Mouse (Mus musculus) midbrain, embryonic 16.5 days (tissue): ENCODE measurements around the gene Wnt8b. TPM values are rescaled to one million over a fixed set of nuclear protein-coding genes. Genes with fewer than 3 reads are reported as not detected.
"Not testable (repeated sequence)": the region's sequence is repeated elsewhere in the genome, so short reads cannot be mapped to it uniquely, and the experiment has no call there.

Experiments used
- ATAC-seq: fragments of 200-750 bp; cut with Nextera tagmentation; 2 replicates; pipeline ENCODE4 v1.8.0; 2017; ENCODE audit warnings: moderate TSS enrichment
- H3K27ac ChIP-seq: fragments of 300-500 bp; sonication (generic); 2 replicates; pipeline ENCODE4 v1.5.1; 2014; ENCODE audit warnings: mild to moderate bottlenecking, low read length, mixed read lengths
- H3K27me3 ChIP-seq: fragments of 300-500 bp; sonication (generic); 2 replicates; pipeline ENCODE4 v1.6.1; 2014; ENCODE audit warnings: low read depth, low read length, mixed read lengths; ENCODE audit not compliant: control insufficient read depth, insufficient read depth
- H3K36me3 ChIP-seq: fragments of 300-500 bp; sonication (generic); 2 replicates; pipeline ENCODE4 v1.6.1; 2014; ENCODE audit warnings: mild to moderate bottlenecking, low read length, moderate library complexity, mixed read lengths; ENCODE audit not compliant: control insufficient read depth, insufficient read depth
- H3K4me1 ChIP-seq: fragments of 300-500 bp; sonication (generic); 2 replicates; pipeline ENCODE4 v1.6.1; 2014; ENCODE audit warnings: mild to moderate bottlenecking, low read length, mixed read lengths; ENCODE audit not compliant: control insufficient read depth, insufficient read depth
- H3K4me2 ChIP-seq: fragments of 300-500 bp; sonication (generic); 2 replicates; pipeline ENCODE4 v1.6.1; 2014; ENCODE audit warnings: mild to moderate bottlenecking, low read length, mixed read lengths
- H3K4me3 ChIP-seq: fragments of 300-500 bp; sonication (generic); 2 replicates; pipeline ENCODE4 v1.5.1; 2014; ENCODE audit warnings: low read depth, mild to moderate bottlenecking, low read length, moderate library complexity, mixed read lengths
- H3K9ac ChIP-seq: fragments of 300-500 bp; sonication (generic); 2 replicates; pipeline ENCODE4 v1.6.1; 2014; ENCODE audit warnings: low read depth, low read length, mixed read lengths
- H3K9me3 ChIP-seq: fragments of 300-500 bp; sonication (generic); replicated peaks from 2 replicates; pipeline ENCODE4 v1.6.1; 2014; ENCODE audit warnings: mild to moderate bottlenecking, low read length, mixed read lengths; ENCODE audit not compliant: control insufficient read depth, poor library complexity, severe bottlenecking
- WGBS: fragments of 180-500 bp; shearing (Covaris S2); extraction: QIAGEN DNeasy Blood & Tissue Kit; methylation state at CpG from one replicate; pipeline ENCODE4 v1.1.7; 2014; 5-methylcytosine and 5-hydroxymethylcytosine counted together
- polyA plus RNA-seq: library from polyadenylated mRNA; unstranded; fragments of >200 nt; fragmentation: Nextera tagmentation; extraction: Ambion mirVana; gene quantifications from 2 replicates; pipeline ENCODE4 v1.2.1, GENCODE M21; 2015

The Wnt8b gene
- polyA plus RNA-seq, 1 experiment from 2014 or later, result 1.2 TPM

DNA sequence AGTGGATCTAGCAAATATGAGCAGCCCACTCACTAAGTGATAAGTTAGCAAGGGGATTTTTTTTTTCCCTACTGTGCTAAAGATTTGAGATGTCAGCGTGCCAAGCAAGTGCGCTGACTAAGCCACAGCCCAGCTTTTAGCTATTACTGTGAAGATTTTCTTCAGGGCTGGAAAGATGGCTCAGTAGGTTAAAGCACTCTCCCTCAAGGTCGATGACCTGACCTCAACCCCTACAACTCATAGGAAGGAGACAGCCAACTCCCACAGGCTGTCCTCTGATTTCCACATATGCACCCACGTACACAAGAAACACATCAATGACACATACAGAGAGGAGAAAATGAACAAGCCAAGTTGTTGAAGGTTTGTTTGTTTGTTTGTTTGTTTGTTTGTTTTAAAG lies 31.1 kb upstream of the Wnt8b start:
- Histone ChIP-seq H3K27ac (no peak overlapping the region), H3K9ac (no peak overlapping the region), H3K4me2 (no peak overlapping the region), H3K9me3 (no peaks in the 10 kb centered on the region), H3K36me3 (no peaks in the 10 kb centered on the region), H3K4me3 (no peak overlapping the region), H3K4me1 (no peaks in the 10 kb centered on the region), H3K27me3 (no peaks in the 10 kb centered on the region)
- WGBS, result 96% methylated on average over 4 of the region's 4 CpGs
- ATAC-seq, result no peak

GRCm38 (mm10) chr19:44465960-44466525 lies 27.2 kb upstream of the Wnt8b start:
- not testable (repeated sequence) for H3K27ac ChIP-seq, H3K9ac ChIP-seq, H3K4me2 ChIP-seq, H3K27me3 ChIP-seq, H3K9me3 ChIP-seq, H3K36me3 ChIP-seq, ATAC-seq, H3K4me1 ChIP-seq, H3K4me3 ChIP-seq
- WGBS, result 58% methylated on average over 14 of the region's 14 CpGs

DNA sequence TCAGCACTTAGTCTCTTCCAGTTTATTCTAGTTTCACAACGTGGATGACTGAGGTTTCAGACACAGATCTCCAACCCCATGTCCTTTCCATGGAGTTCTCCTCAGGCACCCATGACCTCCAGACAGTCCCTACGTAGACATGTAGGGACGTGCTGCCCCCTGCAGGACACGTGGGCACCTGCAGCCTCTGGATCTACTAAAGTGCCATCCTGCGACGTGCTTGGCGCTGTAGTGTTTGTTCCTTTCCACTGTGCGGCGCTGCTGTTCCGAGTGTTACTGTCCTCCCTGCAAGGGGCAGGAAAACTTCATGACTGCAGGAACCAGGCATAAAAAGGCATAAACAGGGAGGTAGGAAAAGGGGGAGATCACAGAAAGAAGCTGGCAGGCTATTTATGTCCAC lies 19.1 kb upstream of the Wnt8b start:
- Histone ChIP-seq H3K9ac (no peak overlapping the region), H3K4me1 (0 out of 2 replicates have a peak, but pooled peaks cover 4% of the 10 kb centered on the region), H3K4me2 (no peak overlapping the region), H3K9me3 (no peaks in the 10 kb centered on the region), H3K36me3 (no peaks in the 10 kb centered on the region), H3K27me3 (peaks cover 3% of the 10 kb centered on the region), H3K4me3 (no peak overlapping the region), H3K27ac (no peak overlapping the region)
- WGBS, result 3% methylated on average over 10 of the region's 10 CpGs
- ATAC-seq, result no peak

- no peaks in the 10 kb centered on the region for H3K9me3 ChIP-seq
- H3K27ac ChIP-seq, result no peak overlapping the region
- WGBS, result 86% methylated on average over 6 of the region's 6 CpGs
- ATAC-seq, result no peak
- no peak overlapping the region for H3K4me2 ChIP-seq
- no peaks in the 10 kb centered on the region for H3K36me3 ChIP-seq
- no peak overlapping the region for H3K9ac ChIP-seq
- peaks cover 3% of the 10 kb centered on the region for H3K27me3 ChIP-seq
- H3K4me1 ChIP-seq, result 0 out of 2 replicates have a peak, but pooled peaks cover 4% of the 10 kb centered on the region
- no peak overlapping the region for H3K4me3 ChIP-seq
Measured at GRCm38 (mm10) chr19:44475268-44475667, 18.0 kb upstream of the Wnt8b start.

- Histone ChIP-seq H3K4me1 (0 out of 2 replicates have a peak, but pooled peaks cover 4% of the 10 kb centered on the region), H3K4me3 (no peak overlapping the region)
- 49% methylated on average over 3 of the region's 3 CpGs for WGBS
Measured at GRCm38 (mm10) chr19:44476541-44476940, 16.7 kb upstream of the Wnt8b start.

DNA sequence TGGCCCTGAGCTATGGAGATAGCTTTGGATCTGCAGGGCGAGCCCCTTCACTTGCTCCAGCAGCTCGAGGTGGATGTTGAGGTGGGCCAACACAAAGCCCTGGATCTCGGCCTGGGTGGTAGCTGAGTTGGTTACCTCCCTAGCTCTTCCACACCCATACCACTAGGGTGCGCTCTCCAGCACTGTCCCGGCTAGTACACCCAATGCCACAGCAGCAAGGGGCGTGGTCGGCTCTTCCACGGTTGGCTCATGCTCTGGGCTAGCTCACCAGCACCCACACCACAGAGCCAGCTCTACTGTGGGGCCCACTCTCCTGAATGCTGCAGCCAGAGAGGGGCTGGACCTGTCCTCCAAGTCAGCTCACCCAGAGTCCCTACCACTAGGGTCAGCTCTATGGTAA lies 6.0 kb upstream of the Wnt8b start:
- Histone ChIP-seq H3K36me3 (no peaks in the 10 kb centered on the region), H3K9ac (no peak overlapping the region), H3K9me3 (no peaks in the 10 kb centered on the region), H3K27ac (no peak overlapping the region), H3K4me1 (no peaks in the 10 kb centered on the region), H3K27me3 (peaks cover 21% of the 10 kb centered on the region), H3K4me3 (no peak overlapping the region), H3K4me2 (no peak overlapping the region)
- WGBS, result 9% methylated on average over 8 of the region's 8 CpGs
- ATAC-seq, result no peak

More at GRCm38 (mm10) chr19:44476541-44476940, 16.7 kb upstream of the Wnt8b start:
- no peaks in the 10 kb centered on the region for H3K9me3 ChIP-seq
- no peak overlapping the region for H3K4me2 ChIP-seq
- peaks cover 3% of the 10 kb centered on the region for H3K27me3 ChIP-seq
- H3K9ac ChIP-seq, result no peak overlapping the region
- H3K27ac ChIP-seq, result no peak overlapping the region
- ATAC-seq, result no peak
- H3K36me3 ChIP-seq, result no peaks in the 10 kb centered on the region

DNA sequence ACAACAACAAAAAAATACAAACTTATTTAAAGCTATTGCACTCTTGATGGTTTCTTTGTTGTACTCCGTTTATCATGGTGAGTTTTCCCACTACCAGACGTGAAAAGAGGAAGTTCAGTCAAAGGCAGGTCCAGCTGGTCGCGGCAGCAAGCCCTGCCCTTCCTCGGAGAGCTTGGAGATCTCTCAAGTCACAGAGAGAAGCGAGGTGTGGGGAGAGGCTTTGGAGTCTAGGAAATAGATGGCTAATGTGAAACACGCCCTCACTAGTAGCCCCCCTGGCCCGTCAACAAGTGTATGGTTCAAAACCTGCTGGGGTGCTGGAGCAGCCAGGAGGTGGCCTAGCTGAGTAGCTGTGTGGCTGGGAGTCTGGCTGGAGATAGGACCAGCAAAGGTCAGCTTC lies 3.2 kb downstream of the Wnt8b start:
- Histone ChIP-seq H3K36me3 (no peaks in the 10 kb centered on the region), H3K27me3 (peaks cover 88% of the 10 kb centered on the region), H3K4me1 (no peaks in the 10 kb centered on the region), H3K4me2 (no peak overlapping the region), H3K9ac (no peak overlapping the region), H3K4me3 (no peak overlapping the region), H3K27ac (no peak overlapping the region), H3K9me3 (no peaks in the 10 kb centered on the region)
- 25% methylated on average over 8 of the region's 8 CpGs for WGBS
- ATAC-seq, result no peak

- H3K36me3 ChIP-seq, result no peaks in the 10 kb centered on the region
- no peak overlapping the region for H3K4me2 ChIP-seq
- H3K4me1 ChIP-seq, result no peaks in the 10 kb centered on the region
- H3K27me3 ChIP-seq, result peaks cover 88% of the 10 kb centered on the region
- no peak overlapping the region for H3K4me3 ChIP-seq
- no peaks in the 10 kb centered on the region for H3K9me3 ChIP-seq
- no peak for ATAC-seq
- WGBS, result 30% methylated on average over 10 of the region's 10 CpGs
- no peak overlapping the region for H3K9ac ChIP-seq
- no peak overlapping the region for H3K27ac ChIP-seq
Measured at GRCm38 (mm10) chr19:44496941-44497340, 3.7 kb downstream of the Wnt8b start.

DNA sequence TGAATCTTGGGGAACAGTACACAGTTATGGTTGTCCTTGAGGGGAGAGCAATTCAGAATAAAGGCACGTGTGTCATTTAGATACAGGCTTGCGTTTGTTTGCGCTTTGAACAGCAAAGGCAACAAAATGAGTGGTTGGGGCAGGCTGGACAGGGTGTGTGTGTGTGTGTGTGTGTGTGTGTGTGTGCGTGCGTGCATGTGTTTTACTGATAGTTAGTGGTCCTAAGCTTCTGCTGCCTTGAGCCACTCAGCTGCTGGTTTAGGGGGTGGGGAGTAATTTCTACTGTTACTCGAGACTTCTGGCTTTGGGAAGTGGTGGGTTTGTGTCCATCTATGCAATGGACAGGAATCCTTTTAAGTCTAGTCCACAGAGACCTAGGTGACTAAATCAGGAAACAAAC lies 5.7 kb downstream of the Wnt8b start:
- Histone ChIP-seq H3K9ac (no peak overlapping the region), H3K9me3 (no peaks in the 10 kb centered on the region), H3K4me3 (no peak overlapping the region), H3K4me1 (no peaks in the 10 kb centered on the region), H3K36me3 (no peaks in the 10 kb centered on the region), H3K27ac (no peak overlapping the region), H3K4me2 (no peak overlapping the region), H3K27me3 (peaks cover 86% of the 10 kb centered on the region)
- no peak for ATAC-seq
- WGBS, result 56% methylated on average over 6 of the region's 6 CpGs
